Mouse (Mus musculus) G1E (cell line): ENCODE measurements around the gene Gzmm.
A peak's percentile ranks its signal among the peaks of the same experiment; 100 is the strongest.

ENCODE experiments used
- CTCF ChIP-seq: IDR thresholded peaks from 2 replicates; pipeline ENCODE4 v1.5.1; 2012; ENCODE audit warnings: low read depth, low read length, inconsistent platforms, mixed read lengths
- GATA1 ChIP-seq: IDR thresholded peaks from 2 replicates; pipeline ENCODE4 v1.6.1; 2012; ENCODE audit warnings: borderline replicate concordance, low read length, inconsistent platforms, mixed read lengths
- GATA2 ChIP-seq: IDR thresholded peaks from 2 replicates; pipeline ENCODE4 v1.6.1; 2012; ENCODE audit warnings: low read depth, low read length, inconsistent platforms, borderline replicate concordance
- POLR2AphosphoS5 ChIP-seq: IDR thresholded peaks from 2 replicates; pipeline ENCODE4 v1.6.1; 2012; ENCODE audit warnings: low read depth, low read length, inconsistent platforms; ENCODE audit not compliant: insufficient replicate concordance
- TAL1 ChIP-seq: conservative IDR thresholded peaks from 2 replicates; pipeline ENCODE4 v1.6.1; 2012; ENCODE audit warnings: low read depth, low read length, inconsistent platforms, mixed read lengths

DNA sequence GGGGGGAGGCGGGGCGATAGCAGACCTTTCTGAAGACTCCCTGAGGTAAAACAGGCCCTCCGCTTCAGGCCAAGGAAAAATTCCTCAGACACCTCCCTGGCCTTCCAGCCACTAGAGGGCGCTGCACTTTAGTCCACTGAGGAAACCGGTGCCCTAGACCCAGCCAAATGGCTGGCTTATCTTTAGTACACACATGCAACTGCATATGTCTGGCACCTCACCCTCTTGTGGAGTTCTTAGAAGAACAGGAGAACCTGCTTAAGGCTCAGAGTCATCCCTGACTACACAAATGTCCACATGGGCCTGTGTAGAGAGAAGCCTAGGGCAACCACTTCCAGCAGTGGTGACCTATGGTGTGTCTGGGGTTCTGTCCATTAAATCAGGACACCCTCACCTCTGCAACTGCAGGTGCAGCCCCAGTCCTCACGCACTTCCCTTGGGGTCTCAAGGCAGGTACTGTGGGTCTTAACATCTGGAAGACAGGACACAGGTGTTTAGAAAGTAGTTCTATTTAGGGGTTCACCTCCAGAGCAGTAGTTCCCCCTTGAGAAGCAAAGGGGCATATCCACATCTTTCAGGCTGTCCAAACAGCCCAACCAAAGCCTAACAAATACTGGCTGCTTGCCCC lies 23.8 kb downstream of the Gzmm start:
- peak; percentile 54; the same call in 1 of the 2 replicates for TF ChIP-seq POLR2AphosphoS5
- TF ChIP-seq CTCF, result peak; percentile 69
- peak; percentile 86 for TF ChIP-seq TAL1
- TF ChIP-seq GATA1, result no peak
- no peak for TF ChIP-seq GATA2
